Comparison of ENCODE assay signal across 8 mouse cellular contexts in genomic region chr2:9881051-9881591, GRCm38 (mm10). TPM values are rescaled to one million over a fixed set of nuclear protein-coding genes. Genes with fewer than 3 reads are reported as not detected.
DNase-seq lines count a peak whose midpoint lies in the region; ATAC-seq and TF ChIP-seq lines count a peak whose summit lies in the region.

Gene 4930412O13Rik, plus strand, starts transcription at chr2:9881252.

- peaks cover 88% of the 10 kb centered on the region for H3K27me3 ChIP-seq in lung, embryonic 15.5 days
- H3K27me3 ChIP-seq in forebrain, embryonic 10.5 days (ENCODE audit: poor library complexity, severe bottlenecking): peaks cover 99% of the 10 kb centered on the region
- peaks cover 84% of the 10 kb centered on the region for H3K27me3 ChIP-seq in limb, embryonic 14.5 days (ENCODE audit: control insufficient read depth, insufficient read depth, low read length)
- peaks cover 30% of the 10 kb centered on the region for H3K27me3 ChIP-seq in stomach, embryonic 14.5 days (ENCODE audit: control insufficient read depth, insufficient read depth, low read length)

- peaks cover 61% of the 10 kb centered on the region for H3K4me1 ChIP-seq in lung, embryonic 15.5 days
- H3K4me1 ChIP-seq in forebrain, embryonic 10.5 days: peaks cover 75% of the 10 kb centered on the region
- H3K4me1 ChIP-seq in limb, embryonic 14.5 days (ENCODE audit: control insufficient read depth, insufficient read depth, low read length): peaks cover 17% of the 10 kb centered on the region
- H3K4me1 ChIP-seq in stomach, embryonic 14.5 days (ENCODE audit: control insufficient read depth, insufficient read depth, low read length): peaks cover 11% of the 10 kb centered on the region; the same call in 1 of the 2 replicates

- no peak for ATAC-seq in lung, embryonic 15.5 days (ENCODE audit: borderline replicate concordance, extremely low read depth, low FRiP score, low TSS enrichment)
- no peak for ATAC-seq in limb, embryonic 14.5 days (ENCODE audit: low FRiP score, low read depth)
- no peak for ATAC-seq in stomach, embryonic 14.5 days (ENCODE audit: insufficient number of reproducible peaks, insufficient read depth, low FRiP score, low read depth)
- no peak for ATAC-seq in megakaryocyte progenitor cell, adult 5-6 weeks (replicated peaks; ENCODE audit: poor library complexity)
- ATAC-seq in erythroid progenitor cell, adult 5-6 weeks (replicated peaks; ENCODE audit: low FRiP score, poor library complexity, severe bottlenecking): no peak

- H3K4me3 ChIP-seq in lung, embryonic 15.5 days: peak within 1 kb of the TSS; percentile 28
- H3K4me3 ChIP-seq in forebrain, embryonic 10.5 days: peak within 1 kb of the TSS; percentile 52
- H3K4me3 ChIP-seq in limb, embryonic 14.5 days (replicated peaks; ENCODE audit: low read length): peak within 1 kb of the TSS; percentile 33
- peak within 1 kb of the TSS; percentile 23 for H3K4me3 ChIP-seq in stomach, embryonic 14.5 days (ENCODE audit: low read depth, low read length)

- TF ChIP-seq POLR2A in limb, embryonic 14.5 days (IDR thresholded peaks at IDR 0.05; ENCODE audit: borderline replicate concordance, extremely low read depth, insufficient read depth, insufficient read length): no peak

- peak within 1 kb of the TSS; percentile 99 for H3K4me2 ChIP-seq in lung, embryonic 15.5 days
- H3K4me2 ChIP-seq in limb, embryonic 14.5 days (replicated peaks; ENCODE audit: low read depth, low read length, severe bottlenecking): peak within 1 kb of the TSS; percentile 57
- H3K4me2 ChIP-seq in stomach, embryonic 14.5 days (replicated peaks; ENCODE audit: low read depth, low read length): peak within 1 kb of the TSS; percentile 40

- H3K27ac ChIP-seq in lung, embryonic 15.5 days: no peak within 1 kb of the TSS
- peak within 1 kb of the TSS; percentile 76 for H3K27ac ChIP-seq in forebrain, embryonic 10.5 days
- no peak within 1 kb of the TSS for H3K27ac ChIP-seq in limb, embryonic 14.5 days (replicated peaks; ENCODE audit: low read depth, low read length)
- no peak within 1 kb of the TSS for H3K27ac ChIP-seq in stomach, embryonic 14.5 days (ENCODE audit: low read length)

- no peak within 1 kb of the TSS for H3K9ac ChIP-seq in lung, embryonic 15.5 days
- no peak within 1 kb of the TSS; the same call in 1 of the 2 replicates for H3K9ac ChIP-seq in limb, embryonic 14.5 days (ENCODE audit: low read depth, low read length, severe bottlenecking)
- no peak within 1 kb of the TSS for H3K9ac ChIP-seq in stomach, embryonic 14.5 days (replicated peaks; ENCODE audit: low read depth, low read length)

- WGBS in lung, embryonic 15.5 days: 2% methylated on average over 33 of the region's 35 CpGs
- under 1% methylated on average over 35 of the region's 35 CpGs for WGBS in forebrain, embryonic 10.5 days
- WGBS in limb, embryonic 14.5 days: under 1% methylated on average over 16 of the region's 35 CpGs
- WGBS in stomach, embryonic 14.5 days: 1% methylated on average over 34 of the region's 35 CpGs

- no peak for DNase-seq in lung, postnatal 25 days (ENCODE audit: low spot score)
- DNase-seq in forebrain, embryonic 10.5 days (ENCODE audit: extremely low spot score, low spot score): peak; percentile 66
- no peak for DNase-seq in limb, embryonic 14.5 days (ENCODE audit: low spot score)
- no peak for DNase-seq in left cerebral cortex, adult 9 months (ENCODE audit: low spot score in 2 of 2)

- H3K36me3 ChIP-seq in lung, embryonic 15.5 days: no peaks in the 10 kb centered on the region
- H3K36me3 ChIP-seq in forebrain, embryonic 10.5 days (replicated peaks): no peaks in the 10 kb centered on the region
- H3K36me3 ChIP-seq in limb, embryonic 14.5 days (ENCODE audit: control insufficient read depth, insufficient read depth, low read length): no peaks in the 10 kb centered on the region
- H3K36me3 ChIP-seq in stomach, embryonic 14.5 days (ENCODE audit: control insufficient read depth, insufficient read depth, low read length): no peaks in the 10 kb centered on the region

- H3K9me3 ChIP-seq in lung, embryonic 15.5 days: no peaks in the 10 kb centered on the region
- no peaks in the 10 kb centered on the region for H3K9me3 ChIP-seq in forebrain, embryonic 10.5 days
- no peaks in the 10 kb centered on the region for H3K9me3 ChIP-seq in limb, embryonic 14.5 days (ENCODE audit: control insufficient read depth, low read length)
- no peaks in the 10 kb centered on the region for H3K9me3 ChIP-seq in stomach, embryonic 14.5 days (ENCODE audit: control insufficient read depth, low read depth, low read length)

RNA-seq across cellular contexts. Expression of gene 4930412O13Rik, which starts in this region (rescaled TPM):
- polyA plus RNA-seq in lung, embryonic 15.5 days (2015; fragmentation: Nextera tagmentation; extraction: Ambion mirVana): not detected in 2 replicates
- polyA plus RNA-seq in forebrain, embryonic 10.5 days (2016; fragmentation: Nextera tagmentation; extraction: Ambion mirVana): 0.42 and 0.50 TPM in 2 replicates
- polyA plus RNA-seq in limb, embryonic 14.5 days (2012; rRNA removed): 0.38 and 0.64 TPM in 2 replicates
- not detected in 2 replicates for polyA plus RNA-seq in limb, embryonic 14.5 days (2014; fragmentation: Nextera tagmentation; extraction: Ambion mirVana)
- polyA plus RNA-seq in stomach, embryonic 14.5 days (2014; fragmentation: Nextera tagmentation; extraction: Ambion mirVana): not detected in 2 replicates
- total RNA-seq in megakaryocyte progenitor cell, adult 5-6 weeks (2015): not detected in 2 replicates
- total RNA-seq in megakaryocyte progenitor cell, adult 5-6 weeks (2017): not detected in 2 replicates
- not detected in 2 replicates for total RNA-seq in erythroid progenitor cell, adult 5-6 weeks (2015; ENCODE audit: low replicate concordance)
- total RNA-seq in erythroid progenitor cell, adult 5-6 weeks (2017; ENCODE audit: low replicate concordance): not detected in 2 replicates

Comparison
In these comparisons a context has a peak if more than half of its experiments do, and no peak if none do; other contexts are left out.
1. Peak in DNase-seq, H3K4me3 ChIP-seq and H3K27ac ChIP-seq in forebrain, embryonic 10.5 days; RNA of the gene not detected or under 1 TPM.
2. H3K4me2 ChIP-seq: peak in every context shown above with its lines; median percentile 99 in lung, embryonic 15.5 days; 57 in limb, embryonic 14.5 days; 40 in stomach, embryonic 14.5 days.